In the genomic region with DNA sequence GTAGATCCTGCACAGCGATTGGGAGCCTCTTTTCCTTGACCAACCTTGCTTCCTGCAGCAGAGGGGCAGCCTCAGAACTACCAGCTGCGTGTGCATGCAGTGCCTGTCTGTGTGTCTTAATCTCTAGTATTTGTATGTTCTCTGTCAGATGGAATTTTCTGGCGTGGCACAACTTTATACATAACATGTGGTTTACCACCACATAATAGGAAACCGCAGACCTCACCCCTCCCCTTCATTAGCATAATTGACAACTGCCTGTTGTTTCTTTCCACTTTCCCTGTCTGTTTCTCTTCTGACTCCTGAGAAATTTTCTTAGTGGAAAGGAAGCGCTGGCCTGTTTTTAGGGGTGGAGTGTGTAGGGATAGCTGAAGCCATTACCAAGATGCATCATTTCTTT, we compare ENCODE assay signal across 18 mouse cellular contexts. TPM values are rescaled to one million over a fixed set of nuclear protein-coding genes. Genes with fewer than 3 reads are reported as not detected.
A peak's percentile ranks its signal among the peaks of the same experiment; 100 is the strongest.
DNase-seq lines count a peak whose midpoint lies in the region; ATAC-seq lines count a peak whose summit lies in the region.
"Had no signal": no experiment of that assay in that cellular context is flagged by ENCODE, and none has a peak within 500 bp of the region (broad histone marks: within the 10 kb centered on the region; RNA-seq: fewer than 3 reads in every experiment).

No protein-coding gene starts in this region.

- H3K27ac ChIP-seq in embryonic facial prominence, embryonic 13.5 days: 0 out of 2 replicates have a peak overlapping the region, but pooled peaks have one; percentile 7
- H3K27ac ChIP-seq in embryonic facial prominence, embryonic 10.5 days (replicated peaks): no peak overlapping the region
- H3K27ac ChIP-seq in midbrain, embryonic 13.5 days: peak overlapping the region; percentile 30; the same call in 1 of the 2 replicates
- H3K27ac ChIP-seq in midbrain, embryonic 11.5 days (ENCODE audit: low read depth, low read length): no peak overlapping the region

- ATAC-seq in embryonic facial prominence, embryonic 13.5 days (ENCODE audit: insufficient number of reproducible peaks, insufficient read depth, low FRiP score, low TSS enrichment, low read depth): no peak
- ATAC-seq in midbrain, embryonic 13.5 days: no peak
- no peak for ATAC-seq in midbrain, embryonic 11.5 days (ENCODE audit: low FRiP score)
- ATAC-seq in megakaryocyte progenitor cell, adult 5-6 weeks (replicated peaks; ENCODE audit: poor library complexity): peak; percentile 76
- ATAC-seq: hindbrain, embryonic 16.5 days; lung, postnatal 0 days had no signal

- 0 out of 2 replicates have a peak overlapping the region, but pooled peaks have one; percentile 21 for H3K9ac ChIP-seq in embryonic facial prominence, embryonic 13.5 days
- no peak overlapping the region for H3K9ac ChIP-seq in midbrain, embryonic 13.5 days (replicated peaks)
- no peak overlapping the region for H3K9ac ChIP-seq in midbrain, embryonic 11.5 days (ENCODE audit: low read length)

- H3K9me3 ChIP-seq in embryonic facial prominence, embryonic 13.5 days: no peaks in the 10 kb centered on the region
- no peaks in the 10 kb centered on the region for H3K9me3 ChIP-seq in embryonic facial prominence, embryonic 10.5 days
- H3K9me3 ChIP-seq in midbrain, embryonic 13.5 days: no peaks in the 10 kb centered on the region
- no peaks in the 10 kb centered on the region for H3K9me3 ChIP-seq in midbrain, embryonic 11.5 days (ENCODE audit: control insufficient read depth, low read length)
- H3K9me3 ChIP-seq: forebrain, embryonic 10.5 days had no signal

- no peak overlapping the region for H3K4me3 ChIP-seq in embryonic facial prominence, embryonic 13.5 days
- H3K4me3 ChIP-seq in embryonic facial prominence, embryonic 10.5 days: no peak overlapping the region
- no peak overlapping the region for H3K4me3 ChIP-seq in midbrain, embryonic 13.5 days (replicated peaks)
- no peak overlapping the region for H3K4me3 ChIP-seq in midbrain, embryonic 11.5 days (ENCODE audit: low read depth, low read length)
- H3K4me3 ChIP-seq: forebrain, embryonic 10.5 days had no signal

- H3K4me2 ChIP-seq in embryonic facial prominence, embryonic 13.5 days: peak overlapping the region; percentile 18; the same call in 1 of the 2 replicates
- H3K4me2 ChIP-seq in midbrain, embryonic 13.5 days (replicated peaks): no peak overlapping the region
- no peak overlapping the region for H3K4me2 ChIP-seq in midbrain, embryonic 11.5 days

- no peak for DNase-seq in embryonic facial prominence, embryonic 10.5 days (ENCODE audit: low spot score)
- DNase-seq in midbrain, embryonic 11.5 days (ENCODE audit: low spot score, missing footprints): no peak
- peak; percentile 38 for DNase-seq in T-cell, adult 2 months (ENCODE audit: low spot score)
- no peak for DNase-seq in neural tube, embryonic 10.5 days (ENCODE audit: extremely low spot score, low spot score)
- DNase-seq in cerebellum, postnatal 14 days: no peak
- DNase-seq: adrenal gland, postnatal 14 days; cerebellum, adult 9-10 months; gastrocnemius, postnatal 14 days; kidney, adult 8-10 months; kidney, postnatal 4 days; liver; right cerebral cortex, postnatal 25 days had no signal

- H3K36me3 ChIP-seq in embryonic facial prominence, embryonic 13.5 days: peaks cover 21% of the 10 kb centered on the region
- peaks cover 32% of the 10 kb centered on the region for H3K36me3 ChIP-seq in embryonic facial prominence, embryonic 10.5 days (replicated peaks)
- peaks cover 20% of the 10 kb centered on the region for H3K36me3 ChIP-seq in midbrain, embryonic 13.5 days
- peaks cover 4% of the 10 kb centered on the region; the same call in 1 of the 2 replicates for H3K36me3 ChIP-seq in midbrain, embryonic 11.5 days (ENCODE audit: control insufficient read depth, insufficient read depth, low read length)

- H3K4me1 ChIP-seq in embryonic facial prominence, embryonic 13.5 days: peaks cover 19% of the 10 kb centered on the region
- H3K4me1 ChIP-seq in embryonic facial prominence, embryonic 10.5 days: peaks cover 21% of the 10 kb centered on the region
- peaks cover 18% of the 10 kb centered on the region for H3K4me1 ChIP-seq in midbrain, embryonic 13.5 days (replicated peaks)
- H3K4me1 ChIP-seq in midbrain, embryonic 11.5 days (ENCODE audit: control insufficient read depth, insufficient read depth, low read length): peaks cover 3% of the 10 kb centered on the region; the same call in 1 of the 2 replicates

- no peaks in the 10 kb centered on the region for H3K27me3 ChIP-seq in embryonic facial prominence, embryonic 13.5 days
- no peaks in the 10 kb centered on the region for H3K27me3 ChIP-seq in embryonic facial prominence, embryonic 10.5 days (replicated peaks; ENCODE audit: low read depth, poor library complexity, severe bottlenecking)
- H3K27me3 ChIP-seq in midbrain, embryonic 13.5 days: no peaks in the 10 kb centered on the region
- H3K27me3 ChIP-seq in midbrain, embryonic 11.5 days (ENCODE audit: control insufficient read depth, insufficient read depth, low read length): no peaks in the 10 kb centered on the region

- 37% methylated on average over 5 of the region's 5 CpGs for WGBS in embryonic facial prominence, embryonic 13.5 days
- WGBS in embryonic facial prominence, embryonic 10.5 days: 74% methylated on average over 5 of the region's 5 CpGs
- WGBS in midbrain, embryonic 13.5 days: 74% methylated on average over 5 of the region's 5 CpGs
- 75% methylated on average over 5 of the region's 5 CpGs for WGBS in midbrain, embryonic 11.5 days

RNA-seq across cellular contexts. Expression of a gene that starts 23.9 kb away (rescaled TPM):
- polyA plus RNA-seq in embryonic facial prominence, embryonic 13.5 days (2015; fragmentation: Nextera tagmentation; extraction: Ambion mirVana): 65.4 and 65.6 TPM in 2 replicates
- polyA plus RNA-seq in embryonic facial prominence, embryonic 10.5 days (2016; fragmentation: Nextera tagmentation; extraction: Ambion mirVana): 67.5 TPM in 2 replicates
- 74.6 and 79.6 TPM in 2 replicates for polyA plus RNA-seq in midbrain, embryonic 13.5 days (2015; fragmentation: Nextera tagmentation; extraction: Ambion mirVana)
- 55.9 and 59.4 TPM in 2 replicates for polyA plus RNA-seq in midbrain, embryonic 11.5 days (2014; fragmentation: Nextera tagmentation; extraction: Ambion mirVana)
- 2.2 and 3.4 TPM in 2 replicates for total RNA-seq in megakaryocyte progenitor cell, adult 5-6 weeks (2015)
- total RNA-seq in megakaryocyte progenitor cell, adult 5-6 weeks (2017): 1.6 and 3.4 TPM in 2 replicates

RNA-seq across cellular contexts. Expression of a gene that starts 44.3 kb away (rescaled TPM):
- 21.5 and 51.2 TPM in 2 replicates for polyA plus RNA-seq in embryonic facial prominence, embryonic 13.5 days (2015; fragmentation: Nextera tagmentation; extraction: Ambion mirVana)
- polyA plus RNA-seq in embryonic facial prominence, embryonic 10.5 days (2016; fragmentation: Nextera tagmentation; extraction: Ambion mirVana): 39.6 and 44.2 TPM in 2 replicates
- polyA plus RNA-seq in midbrain, embryonic 13.5 days (2015; fragmentation: Nextera tagmentation; extraction: Ambion mirVana): 41.9 and 61.9 TPM in 2 replicates
- 34.3 and 41.8 TPM in 2 replicates for polyA plus RNA-seq in midbrain, embryonic 11.5 days (2014; fragmentation: Nextera tagmentation; extraction: Ambion mirVana)
- 2.2 and 4.0 TPM in 2 replicates for total RNA-seq in megakaryocyte progenitor cell, adult 5-6 weeks (2015)
- 4.1 and 5.9 TPM in 2 replicates for total RNA-seq in megakaryocyte progenitor cell, adult 5-6 weeks (2017)

RNA-seq across cellular contexts. Expression of a gene that starts 56.9 kb away (rescaled TPM):
- polyA plus RNA-seq in embryonic facial prominence, embryonic 13.5 days (2015; fragmentation: Nextera tagmentation; extraction: Ambion mirVana): 56.5 TPM in 2 replicates
- 53.2 and 54.5 TPM in 2 replicates for polyA plus RNA-seq in embryonic facial prominence, embryonic 10.5 days (2016; fragmentation: Nextera tagmentation; extraction: Ambion mirVana)
- 45.5 and 50.8 TPM in 2 replicates for polyA plus RNA-seq in midbrain, embryonic 13.5 days (2015; fragmentation: Nextera tagmentation; extraction: Ambion mirVana)
- 48.2 and 50.1 TPM in 2 replicates for polyA plus RNA-seq in midbrain, embryonic 11.5 days (2014; fragmentation: Nextera tagmentation; extraction: Ambion mirVana)
- total RNA-seq in megakaryocyte progenitor cell, adult 5-6 weeks (2015): 25.2 and 26.8 TPM in 2 replicates
- 81.4 and 111 TPM in 2 replicates for total RNA-seq in megakaryocyte progenitor cell, adult 5-6 weeks (2017)

RNA-seq across cellular contexts. Expression of a gene that starts 56.9 kb away (rescaled TPM):
- polyA plus RNA-seq in embryonic facial prominence, embryonic 13.5 days (2015; fragmentation: Nextera tagmentation; extraction: Ambion mirVana): 9.2 and 10.2 TPM in 2 replicates
- 14.5 and 15.0 TPM in 2 replicates for polyA plus RNA-seq in embryonic facial prominence, embryonic 10.5 days (2016; fragmentation: Nextera tagmentation; extraction: Ambion mirVana)
- polyA plus RNA-seq in midbrain, embryonic 13.5 days (2015; fragmentation: Nextera tagmentation; extraction: Ambion mirVana): 9.8 and 12.5 TPM in 2 replicates
- 15.1 and 15.5 TPM in 2 replicates for polyA plus RNA-seq in midbrain, embryonic 11.5 days (2014; fragmentation: Nextera tagmentation; extraction: Ambion mirVana)
- total RNA-seq in megakaryocyte progenitor cell, adult 5-6 weeks (2015): 7.4 and 8.0 TPM in 2 replicates
- total RNA-seq in megakaryocyte progenitor cell, adult 5-6 weeks (2017): 12.4 and 14.4 TPM in 2 replicates

Comparison
In these comparisons a context has a peak if more than half of its experiments do, and no peak if none do; other contexts are left out.
1. H3K27ac ChIP-seq: peak in embryonic facial prominence, embryonic 13.5 days (single experiment) and midbrain, embryonic 13.5 days (single experiment); none in embryonic facial prominence, embryonic 10.5 days (single experiment) and midbrain, embryonic 11.5 days (single experiment).